Mouse (Mus musculus) frontal cortex, postnatal 36 days (tissue): ENCODE measurements around the gene Plin4.
A peak's percentile ranks its signal among the peaks of the same experiment; 100 is the strongest.
"Not testable (repeated sequence)": the region's sequence is repeated elsewhere in the genome, so short reads cannot be mapped to it uniquely, and the experiment has no call there.

Source experiments
- DNase-seq, 2 experiments: peaks; one replicate each; pipeline ENCODE4 v3.0.0; 2022; ENCODE audit warnings: low spot score in 2 of 2

The Plin4 gene

GRCm38 (mm10) chr17:56102158-56102557 is 7.4 kb downstream of the Plin4 start:
- no peak for DNase-seq

- DNase-seq, result no peak
Measured at GRCm38 (mm10) chr17:56100811-56101210, 8.8 kb downstream of the Plin4 start.

- DNase-seq, result no peak
Measured at GRCm38 (mm10) chr17:56098711-56099572, 10.7 kb downstream of the Plin4 start.

- DNase-seq, result no peak
Measured at GRCm38 (mm10) chr17:56098180-56098579, 11.4 kb downstream of the Plin4 start.

- DNase-seq, result no peak
Measured at GRCm38 (mm10) chr17:56096883-56097282, 12.7 kb downstream of the Plin4 start.

GRCm38 (mm10) chr17:56092794-56093193 is 16.8 kb downstream of the Plin4 start:
- DNase-seq, result no peak

GRCm38 (mm10) chr17:56092312-56092711 is 17.3 kb downstream of the Plin4 start:
- DNase-seq, result no peak

GRCm38 (mm10) chr17:56080781-56081585 is 28.6 kb downstream of the Plin4 start:
- peak; percentile 42 to 46 for DNase-seq

GRCm38 (mm10) chr17:56079921-56080320 is 29.7 kb downstream of the Plin4 start:
- DNase-seq, result no peak

- peak; percentile 99 for DNase-seq
Measured at GRCm38 (mm10) chr17:56078880-56079795, 30.5 kb downstream of the Plin4 start, which contains the start of gene Hdgfl2. Gene Hdgfl2, plus strand, starts transcription at chr17:56079634.

- DNase-seq, result not testable (repeated sequence)
Measured at GRCm38 (mm10) chr17:56078361-56078760, 31.2 kb downstream of the Plin4 start.

- no peak for DNase-seq
Measured at GRCm38 (mm10) chr17:56077523-56077922, 32.1 kb downstream of the Plin4 start.

GRCm38 (mm10) chr17:56074827-56075208 is 34.8 kb downstream of the Plin4 start, which contains the start of gene Ubxn6:
Gene Ubxn6, minus strand, starts transcription at chr17:56075028.
- peak; percentile 96 to 98 for DNase-seq

- peak; percentile 62 to 63 for DNase-seq
Measured at GRCm38 (mm10) chr17:56074097-56074826, 35.3 kb downstream of the Plin4 start.

- DNase-seq, result no peak
Measured at GRCm38 (mm10) chr17:56072243-56072642, 37.4 kb downstream of the Plin4 start.

- DNase-seq, result no peak
Measured at GRCm38 (mm10) chr17:56071126-56071525, 38.5 kb downstream of the Plin4 start.

- no peak for DNase-seq
Measured at GRCm38 (mm10) chr17:56069066-56069465, 40.5 kb downstream of the Plin4 start.

- DNase-seq, result no peak
Measured at GRCm38 (mm10) chr17:56066451-56066850, 43.2 kb downstream of the Plin4 start.

- DNase-seq, result not testable (repeated sequence)
Measured at GRCm38 (mm10) chr17:56065715-56066114, 43.9 kb downstream of the Plin4 start.

GRCm38 (mm10) chr17:56062081-56062480 is 47.5 kb downstream of the Plin4 start:
- DNase-seq, result no peak
